Mouse (Mus musculus): ENCODE measurements at regions not wholly inside any gene's neighbourhood (a gene's known extent, or its start where the extent isn't known, plus 50 kb on each side); places are given as distances from the start of the nearest gene placed in this dataset.

- no peak for TF ChIP-seq CTCF (IDR thresholded peaks at IDR 0.05; ENCODE audit: low read depth, low read length)
- no peak for TF ChIP-seq TAL1 (conservative IDR thresholded peaks at IDR 0.05; ENCODE audit: low read depth, low read length)
- no peak for TF ChIP-seq GATA1 (IDR thresholded peaks at IDR 0.05; ENCODE audit: borderline replicate concordance, low read length)
Observed at GRCm38 (mm10) chr8:26384994-26385345, 265.6 kb downstream of the Gm45692 start.
